Mouse (Mus musculus): Measurements from ENCODE around the gene Gjb2. TPM values are rescaled to one million over a fixed set of nuclear protein-coding genes. Genes with fewer than 3 reads are reported as not detected.
A peak's percentile ranks its signal among the peaks of the same experiment; 100 is the strongest.

Gene Gjb2
- polyA plus RNA-seq (2015; fragmentation: Nextera tagmentation; extraction: Ambion mirVana), result 4.5 and 5.1 TPM in 2 replicates

- peaks cover 24% of the 10 kb centered on the region for H3K4me1 ChIP-seq
- H3K9me3 ChIP-seq (replicated peaks), result no peaks in the 10 kb centered on the region
- WGBS, result under 1% methylated on average over 101 of the region's 101 CpGs
- H3K9ac ChIP-seq, result peak within 1 kb of the TSS; percentile 52
- peak; percentile 75 for ATAC-seq (replicated peaks; ENCODE audit: low FRiP score)
- H3K27ac ChIP-seq, result no peak within 1 kb of the TSS
- peak within 1 kb of the TSS; percentile 96 for H3K4me2 ChIP-seq
- peak within 1 kb of the TSS; percentile 62 for H3K4me3 ChIP-seq (replicated peaks)
- peaks cover 63% of the 10 kb centered on the region for H3K27me3 ChIP-seq
- no peaks in the 10 kb centered on the region for H3K36me3 ChIP-seq
These were observed at the start of gene Gjb2 for GRCm38 (mm10) chr14:57104106-57105023. Gjb2 (minus strand) TSS chr14:57104702.

GRCm38 (mm10) chr14:57145741-57146140 lies 41.2 kb upstream of the Gjb2 start:
- WGBS, result 28% methylated on average over 4 of the region's 4 CpGs
- H3K9me3 ChIP-seq (replicated peaks), result no peaks in the 10 kb centered on the region
- no peak overlapping the region for H3K27ac ChIP-seq
- H3K27me3 ChIP-seq, result no peaks in the 10 kb centered on the region
- no peaks in the 10 kb centered on the region for H3K36me3 ChIP-seq
- H3K4me3 ChIP-seq (replicated peaks), result no peak overlapping the region
- no peak overlapping the region for H3K4me2 ChIP-seq
- peak; percentile 33; the same call in 1 of the 2 replicates for ATAC-seq (replicated peaks; ENCODE audit: low FRiP score)
- H3K4me1 ChIP-seq, result no peaks in the 10 kb centered on the region
- no peak overlapping the region for H3K9ac ChIP-seq

- Histone ChIP-seq H3K36me3 (no peaks in the 10 kb centered on the region), H3K4me3 (replicated peaks) (no peak overlapping the region), H3K9me3 (replicated peaks) (no peaks in the 10 kb centered on the region), H3K27ac (no peak overlapping the region), H3K4me2 (no peak overlapping the region), H3K4me1 (peaks cover 19% of the 10 kb centered on the region), H3K9ac (no peak overlapping the region), H3K27me3 (peaks cover 54% of the 10 kb centered on the region)
- peak; percentile 52; the same call in 1 of the 2 replicates for ATAC-seq (replicated peaks; ENCODE audit: low FRiP score)
- WGBS, result 35% methylated on average over 8 of the region's 8 CpGs
These were observed 30.8 kb upstream of the Gjb2 start for GRCm38 (mm10) chr14:57135265-57135664.

GRCm38 (mm10) chr14:57133161-57133661 lies 28.7 kb upstream of the Gjb2 start, which contains the start of gene Gjb6:
Gjb6 (minus strand) TSS chr14:57133611.
- H3K27me3 ChIP-seq, result peaks cover 54% of the 10 kb centered on the region
- H3K4me2 ChIP-seq, result peak within 1 kb of the TSS; percentile 75
- no peaks in the 10 kb centered on the region for H3K9me3 ChIP-seq (replicated peaks)
- no peaks in the 10 kb centered on the region for H3K36me3 ChIP-seq
- H3K4me3 ChIP-seq (replicated peaks), result peak within 1 kb of the TSS; percentile 43
- H3K27ac ChIP-seq, result no peak within 1 kb of the TSS
- WGBS, result 2% methylated on average over 33 of the region's 33 CpGs
- H3K9ac ChIP-seq, result peak within 1 kb of the TSS; percentile 30; the same call in 1 of the 2 replicates
- ATAC-seq (replicated peaks; ENCODE audit: low FRiP score), result 0 out of 2 replicates have a peak, but pooled peaks have one; percentile 54
- H3K4me1 ChIP-seq, result peaks cover 19% of the 10 kb centered on the region

GRCm38 (mm10) chr14:57127383-57127782 lies 22.9 kb upstream of the Gjb2 start:
- no peak overlapping the region for H3K4me2 ChIP-seq
- H3K36me3 ChIP-seq, result no peaks in the 10 kb centered on the region
- 42% methylated on average over 4 of the region's 4 CpGs for WGBS
- H3K9ac ChIP-seq, result no peak overlapping the region
- no peak for ATAC-seq (replicated peaks; ENCODE audit: low FRiP score)
- H3K4me1 ChIP-seq, result peaks cover 3% of the 10 kb centered on the region
- no peaks in the 10 kb centered on the region for H3K9me3 ChIP-seq (replicated peaks)
- no peak overlapping the region for H3K4me3 ChIP-seq (replicated peaks)
- H3K27ac ChIP-seq, result no peak overlapping the region
- peaks cover 17% of the 10 kb centered on the region for H3K27me3 ChIP-seq

- no peak for ATAC-seq (replicated peaks; ENCODE audit: low FRiP score)
- Histone ChIP-seq H3K4me2 (no peak overlapping the region), H3K4me1 (no peaks in the 10 kb centered on the region), H3K4me3 (replicated peaks) (no peak overlapping the region), H3K27ac (no peak overlapping the region), H3K36me3 (no peaks in the 10 kb centered on the region), H3K27me3 (no peaks in the 10 kb centered on the region; the same call in 1 of the 2 replicates), H3K9ac (no peak overlapping the region), H3K9me3 (replicated peaks) (no peaks in the 10 kb centered on the region)
- 88% methylated on average over 7 of the region's 7 CpGs for WGBS
These were observed 17.8 kb upstream of the Gjb2 start for GRCm38 (mm10) chr14:57122295-57122694.

- H3K4me1 ChIP-seq, result peaks cover 6% of the 10 kb centered on the region
- H3K27ac ChIP-seq, result no peak within 1 kb of the TSS
- no peaks in the 10 kb centered on the region for H3K36me3 ChIP-seq
- H3K9ac ChIP-seq, result no peak within 1 kb of the TSS
- H3K4me2 ChIP-seq, result peak within 1 kb of the TSS; percentile 19; the same call in 1 of the 2 replicates
- no peaks in the 10 kb centered on the region for H3K9me3 ChIP-seq (replicated peaks)
- ATAC-seq (replicated peaks; ENCODE audit: low FRiP score), result peak; percentile 73
- 24% methylated on average over 13 of the region's 13 CpGs for WGBS
- peaks cover 20% of the 10 kb centered on the region; the same call in 1 of the 2 replicates for H3K27me3 ChIP-seq
- H3K4me3 ChIP-seq (replicated peaks), result no peak within 1 kb of the TSS
These were observed 11.5 kb upstream of the Gjb2 start, which contains the start of gene Gm4491 for GRCm38 (mm10) chr14:57115823-57116544. Gm4491 (minus strand) TSS chr14:57115883.

- Histone ChIP-seq H3K9ac (no peak overlapping the region), H3K27me3 (peaks cover 66% of the 10 kb centered on the region), H3K27ac (no peak overlapping the region), H3K9me3 (replicated peaks) (no peaks in the 10 kb centered on the region), H3K36me3 (no peaks in the 10 kb centered on the region), H3K4me3 (replicated peaks) (no peak overlapping the region), H3K4me2 (no peak overlapping the region), H3K4me1 (peaks cover 18% of the 10 kb centered on the region)
- WGBS, result 7% methylated on average over 4 of the region's 4 CpGs
- ATAC-seq (replicated peaks; ENCODE audit: low FRiP score), result no peak
These were observed 4.7 kb upstream of the Gjb2 start for GRCm38 (mm10) chr14:57109194-57109593.

- no peak for ATAC-seq (replicated peaks; ENCODE audit: low FRiP score)
- no peak overlapping the region for H3K27ac ChIP-seq
- no peak overlapping the region for H3K9ac ChIP-seq
- no peak overlapping the region for H3K4me2 ChIP-seq
- WGBS, result 34% methylated on average over 5 of the region's 5 CpGs
- peaks cover 72% of the 10 kb centered on the region for H3K27me3 ChIP-seq
- H3K4me3 ChIP-seq (replicated peaks), result no peak overlapping the region
- H3K4me1 ChIP-seq, result peaks cover 27% of the 10 kb centered on the region
- no peaks in the 10 kb centered on the region for H3K36me3 ChIP-seq
- H3K9me3 ChIP-seq (replicated peaks), result no peaks in the 10 kb centered on the region
These were observed 3.4 kb upstream of the Gjb2 start for GRCm38 (mm10) chr14:57107916-57108315.

GRCm38 (mm10) chr14:57107091-57107490 lies 2.6 kb upstream of the Gjb2 start:
- Histone ChIP-seq H3K36me3 (no peaks in the 10 kb centered on the region), H3K9ac (no peak overlapping the region), H3K27ac (no peak overlapping the region), H3K4me3 (replicated peaks) (no peak overlapping the region), H3K4me1 (peaks cover 27% of the 10 kb centered on the region), H3K4me2 (no peak overlapping the region), H3K27me3 (peaks cover 77% of the 10 kb centered on the region), H3K9me3 (replicated peaks) (no peaks in the 10 kb centered on the region)
- ATAC-seq (replicated peaks; ENCODE audit: low FRiP score), result no peak
- 59% methylated on average over 8 of the region's 8 CpGs for WGBS

- H3K27ac ChIP-seq, result no peak overlapping the region
- 38% methylated on average over 11 of the region's 11 CpGs for WGBS
- no peak for ATAC-seq (replicated peaks; ENCODE audit: low FRiP score)
- H3K4me1 ChIP-seq, result peaks cover 27% of the 10 kb centered on the region
- no peaks in the 10 kb centered on the region for H3K36me3 ChIP-seq
- H3K27me3 ChIP-seq, result peaks cover 72% of the 10 kb centered on the region
- no peak overlapping the region for H3K4me2 ChIP-seq
- H3K9ac ChIP-seq, result no peak overlapping the region
- no peak overlapping the region for H3K4me3 ChIP-seq (replicated peaks)
- no peaks in the 10 kb centered on the region for H3K9me3 ChIP-seq (replicated peaks)
These were observed 1.2 kb upstream of the Gjb2 start for GRCm38 (mm10) chr14:57105721-57106120.
